Mouse (Mus musculus) midbrain, embryonic 15.5 days (tissue): ENCODE results near the gene Mab21l3. TPM values are rescaled to one million over a fixed set of nuclear protein-coding genes. Genes with fewer than 3 reads are reported as not detected.

Experiments used
- ATAC-seq: fragments of 200-750 bp; cut with Nextera tagmentation; replicated peaks from 2 replicates; pipeline ENCODE4 v1.8.0; 2017; ENCODE audit warnings: moderate TSS enrichment
- H3K27ac ChIP-seq: fragments of 300-500 bp; sonication (generic); 2 replicates; pipeline ENCODE4 v1.5.1; 2015; ENCODE audit warnings: mild to moderate bottlenecking, inconsistent platforms
- H3K27me3 ChIP-seq: fragments of 300-500 bp; sonication (generic); replicated peaks from 2 replicates; pipeline ENCODE4 v1.6.1; 2015; ENCODE audit warnings: inconsistent platforms
- H3K36me3 ChIP-seq: fragments of 300-500 bp; sonication (generic); replicated peaks from 2 replicates; pipeline ENCODE4 v1.6.1; 2015; ENCODE audit warnings: inconsistent platforms
- H3K4me1 ChIP-seq: fragments of 300-500 bp; sonication (generic); 2 replicates; pipeline ENCODE4 v1.6.1; 2015; ENCODE audit warnings: inconsistent platforms
- H3K4me2 ChIP-seq: fragments of 300-500 bp; sonication (generic); 2 replicates; pipeline ENCODE4 v1.6.1; 2015; ENCODE audit warnings: inconsistent platforms, mild to moderate bottlenecking, moderate library complexity
- H3K4me3 ChIP-seq: fragments of 300-500 bp; sonication (generic); 2 replicates; pipeline ENCODE4 v1.5.1; 2015; ENCODE audit warnings: mild to moderate bottlenecking, inconsistent platforms
- H3K9ac ChIP-seq: fragments of 300-500 bp; sonication (generic); 2 replicates; pipeline ENCODE4 v1.6.1; 2015; ENCODE audit warnings: mild to moderate bottlenecking, inconsistent platforms
- H3K9me3 ChIP-seq: fragments of 300-500 bp; sonication (generic); 2 replicates; pipeline ENCODE4 v1.6.1; 2016; ENCODE audit warnings: inconsistent platforms
- WGBS: fragments of 180-500 bp; shearing (Covaris S2); methylation state at CpG from one replicate; pipeline ENCODE4 v1.1.7; 2015; ENCODE audit warnings: mixed read lengths; 5-methylcytosine and 5-hydroxymethylcytosine counted together
- polyA plus RNA-seq: library from polyadenylated mRNA; unstranded; fragments of >200 nt; fragmentation: Nextera tagmentation; extraction: Ambion mirVana; gene quantifications from 2 replicates; pipeline ENCODE4 v1.2.1, GENCODE M21; 2015

Mab21l3 gene
- polyA plus RNA-seq, 1 experiment from 2014 or later = 0.21 TPM

DNA sequence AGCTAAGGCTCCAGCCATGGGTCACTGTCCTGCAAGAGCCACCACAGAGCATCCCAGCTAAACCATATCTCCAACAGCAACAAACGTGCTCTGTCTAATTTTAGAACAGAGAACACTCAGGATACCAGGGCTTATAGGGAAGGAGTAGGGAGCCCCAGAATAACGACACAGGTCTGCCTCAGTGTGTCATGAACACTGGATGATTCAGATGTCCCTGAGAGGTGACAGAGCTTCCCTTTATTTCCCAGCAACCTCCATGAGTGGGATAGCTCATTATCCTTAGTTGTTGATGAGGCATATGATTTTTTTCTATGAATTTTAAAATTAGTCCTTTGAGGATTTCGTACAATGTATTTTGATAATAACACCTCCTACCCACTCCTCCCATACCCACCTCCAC is 78.2 kb downstream of the Mab21l3 start:
- Histone ChIP-seq H3K9ac (no peak overlapping the region), H3K27ac (no peak overlapping the region), H3K4me3 (no peak overlapping the region), H3K9me3 (peaks cover 5% of the 10 kb centered on the region; the same call in 1 of the 2 replicates), H3K36me3 (no peaks in the 10 kb centered on the region), H3K4me1 (no peaks in the 10 kb centered on the region), H3K4me2 (no peak overlapping the region), H3K27me3 (no peaks in the 10 kb centered on the region)
- 77% methylated on average over 3 of the region's 3 CpGs for WGBS
- ATAC-seq = no peak

DNA sequence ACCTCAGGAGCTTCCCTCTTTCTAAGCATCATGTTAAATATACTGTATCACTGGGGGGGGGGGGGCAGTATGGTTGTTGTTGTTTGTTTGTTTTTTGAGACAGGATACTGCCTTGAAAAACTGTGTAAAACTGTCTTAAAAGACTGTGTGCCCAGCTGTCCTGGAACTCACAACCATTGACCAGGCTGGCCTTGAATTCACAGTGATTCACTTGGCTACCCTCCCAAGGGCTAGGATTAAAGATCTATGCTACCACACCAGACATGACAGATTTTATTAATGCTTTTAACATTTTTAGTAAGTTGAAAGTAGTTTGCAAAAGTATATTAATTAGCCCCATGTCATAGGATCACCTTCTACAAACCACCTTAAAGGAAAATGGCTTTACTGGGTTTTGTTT is 85.2 kb downstream of the Mab21l3 start:
- no peak overlapping the region for H3K4me2 ChIP-seq
- no peak overlapping the region for H3K27ac ChIP-seq
- peaks cover 2% of the 10 kb centered on the region; the same call in 1 of the 2 replicates for H3K9me3 ChIP-seq
- no peak overlapping the region for H3K9ac ChIP-seq
- no peaks in the 10 kb centered on the region for H3K36me3 ChIP-seq
- ATAC-seq = no peak
- no peaks in the 10 kb centered on the region for H3K27me3 ChIP-seq
- H3K4me3 ChIP-seq = no peak overlapping the region
- H3K4me1 ChIP-seq = no peaks in the 10 kb centered on the region

Other genes with a start within 250 kb of the Mab21l3 start
- 57.1 and 58.8 TPM in 2 replicates for gene Atp1a1, start 244.3 kb downstream of the Mab21l3 start, polyA plus RNA-seq
- 7.5 and 7.6 TPM in 2 replicates for gene Slc22a15, start 75.5 kb upstream of the Mab21l3 start, polyA plus RNA-seq
- gene Nhlh2, start 161.1 kb upstream of the Mab21l3 start, polyA plus RNA-seq = 38.8 and 44.3 TPM in 2 replicates
- gene Casq2, start 237.5 kb upstream of the Mab21l3 start, polyA plus RNA-seq = 0.22 and 0.25 TPM in 2 replicates